Mouse (Mus musculus) limb, embryonic 14.5 days (tissue): Measurements from ENCODE around the gene Elmod3. TPM values are rescaled to one million over a fixed set of nuclear protein-coding genes. Genes with fewer than 3 reads are reported as not detected.

Experiments
- ATAC-seq: fragments of 200-750 bp; cut with Nextera tagmentation; 2 replicates; pipeline ENCODE4 v1.8.0; 2017; ENCODE audit warnings: low read depth, moderate number of reproducible peaks, moderate TSS enrichment; ENCODE audit not compliant: low FRiP score
- DNase-seq: peaks from one replicate; pipeline ENCODE4 v3.0.0-alpha.2; 2015; ENCODE audit warnings: low spot score
- H3K27ac ChIP-seq: fragments of 300-500 bp; sonication (generic); replicated peaks from 2 replicates; pipeline ENCODE4 v1.5.1; 2014; ENCODE audit warnings: low read depth, mild to moderate bottlenecking, low read length, moderate library complexity, mixed read lengths
- H3K27me3 ChIP-seq: fragments of 300-500 bp; sonication (generic); 2 replicates; pipeline ENCODE4 v1.6.1; 2014; ENCODE audit warnings: low read length, mixed read lengths; ENCODE audit not compliant: control insufficient read depth, insufficient read depth
- H3K36me3 ChIP-seq: fragments of 300-500 bp; sonication (generic); 2 replicates; pipeline ENCODE4 v1.6.1; 2014; ENCODE audit warnings: mild to moderate bottlenecking, low read length, moderate library complexity, mixed read lengths; ENCODE audit not compliant: control insufficient read depth, insufficient read depth
- H3K4me1 ChIP-seq: fragments of 300-500 bp; sonication (generic); 2 replicates; pipeline ENCODE4 v1.6.1; 2014; ENCODE audit warnings: antibody characterized with exemption, low read length, mixed read lengths; ENCODE audit not compliant: control insufficient read depth, insufficient read depth
- H3K4me2 ChIP-seq: fragments of 300-500 bp; sonication (generic); replicated peaks from 2 replicates; pipeline ENCODE4 v1.6.1; 2014; ENCODE audit warnings: low read depth, mild to moderate bottlenecking, low read length, moderate library complexity; ENCODE audit not compliant: severe bottlenecking
- H3K4me3 ChIP-seq: fragments of 300-500 bp; sonication (generic); replicated peaks from 2 replicates; pipeline ENCODE4 v1.5.1; 2014; ENCODE audit warnings: low read length
- H3K9ac ChIP-seq: fragments of 300-500 bp; sonication (generic); 2 replicates; pipeline ENCODE4 v1.6.1; 2014; ENCODE audit warnings: mild to moderate bottlenecking, low read depth, low read length, moderate library complexity; ENCODE audit not compliant: severe bottlenecking
- H3K9me3 ChIP-seq: fragments of 300-500 bp; sonication (generic); 2 replicates; pipeline ENCODE4 v1.6.1; 2016; ENCODE audit warnings: low read length; ENCODE audit not compliant: control insufficient read depth
- POLR2A ChIP-seq: fragments of 200-500 bp; IDR thresholded peaks from 2 replicates; pipeline ENCODE4 v1.8.0; 2012; ENCODE audit warnings: inconsistent platforms, mild to moderate bottlenecking, moderate library complexity, borderline replicate concordance; ENCODE audit not compliant: insufficient read depth, insufficient read length; ENCODE audit errors: extremely low read depth
- WGBS: fragments of 180-500 bp; shearing (Covaris S2); extraction: QIAGEN DNeasy Blood & Tissue Kit; methylation state at CpG from one replicate; pipeline ENCODE4 v1.1.7; 2014; 5-methylcytosine and 5-hydroxymethylcytosine counted together
- polyA plus RNA-seq, 2 experiments: library from polyadenylated mRNA; depleted of rRNA in 1 of 2; stranded (reverse) in 1 of 2; unstranded in 1 of 2; fragments of >200 nt; fragmentation: Nextera tagmentation in 1 of 2; extraction: Ambion mirVana in 1 of 2; gene quantifications; 2 replicates each; pipeline versions ENCODE4 v1.2.1 to v1.2.3; 2012 to 2014

Gene Elmod3
- polyA plus RNA-seq, 2 experiments = 13.7 to 19.4 TPM

- ATAC-seq (no peak), DNase-seq (no peak)
- H3K27ac ChIP-seq = no peak overlapping the region
- H3K9ac ChIP-seq = no peak overlapping the region
- H3K4me3 ChIP-seq = no peak overlapping the region
- H3K36me3 ChIP-seq = no peaks in the 10 kb centered on the region
- TF ChIP-seq POLR2A = no peak
- no peaks in the 10 kb centered on the region for H3K9me3 ChIP-seq
- WGBS = 51% methylated on average over 9 of the region's 9 CpGs
- H3K4me2 ChIP-seq = no peak overlapping the region
- H3K27me3 ChIP-seq = no peaks in the 10 kb centered on the region
- H3K4me1 ChIP-seq = peaks cover 14% of the 10 kb centered on the region; the same call in 1 of the 2 replicates
Measured at GRCm38 (mm10) chr6:72549041-72549580, 49.1 kb downstream of the Elmod3 start.

GRCm38 (mm10) chr6:72547862-72548261 lies 50.4 kb downstream of the Elmod3 start:
- Histone ChIP-seq H3K4me1 (peaks cover 10% of the 10 kb centered on the region; the same call in 1 of the 2 replicates), H3K4me2 (no peak overlapping the region), H3K9ac (no peak overlapping the region), H3K9me3 (no peaks in the 10 kb centered on the region), H3K4me3 (no peak overlapping the region), H3K36me3 (no peaks in the 10 kb centered on the region), H3K27ac (no peak overlapping the region), H3K27me3 (no peaks in the 10 kb centered on the region)
- WGBS = 83% methylated on average over 3 of the region's 3 CpGs
- no peak for TF ChIP-seq POLR2A
- no peak for DNase-seq
- ATAC-seq = no peak

DNA sequence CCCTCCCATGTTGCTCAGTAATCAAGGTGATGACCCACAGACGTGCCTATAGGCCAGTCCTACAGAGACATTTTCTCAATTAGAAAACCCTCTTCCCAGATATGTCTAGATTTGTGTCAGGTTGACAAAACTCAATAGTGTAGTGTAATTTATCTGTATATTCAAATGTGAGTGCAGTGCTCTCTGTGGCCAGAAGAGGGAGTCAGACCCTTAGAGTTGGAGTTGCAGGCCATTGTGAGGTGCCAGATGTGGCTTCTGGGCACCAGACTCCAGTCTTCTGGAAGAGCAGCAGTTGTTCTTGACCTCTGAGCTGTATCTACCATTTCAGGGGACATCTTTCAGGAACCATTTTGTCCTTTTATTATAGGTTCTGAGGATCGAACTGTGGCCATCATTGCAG lies 51.1 kb downstream of the Elmod3 start:
- H3K4me2 ChIP-seq = no peak overlapping the region
- no peak overlapping the region for H3K4me3 ChIP-seq
- H3K4me1 ChIP-seq = peaks cover 5% of the 10 kb centered on the region; the same call in 1 of the 2 replicates
- H3K27me3 ChIP-seq = no peaks in the 10 kb centered on the region
- DNase-seq (no peak), ATAC-seq (no peak)
- H3K9ac ChIP-seq = no peak overlapping the region
- no peaks in the 10 kb centered on the region for H3K9me3 ChIP-seq
- TF ChIP-seq POLR2A = no peak
- WGBS = 91% methylated on average over 2 of the region's 2 CpGs
- no peak overlapping the region for H3K27ac ChIP-seq
- H3K36me3 ChIP-seq = no peaks in the 10 kb centered on the region

GRCm38 (mm10) chr6:72545377-72545776 lies 52.8 kb downstream of the Elmod3 start:
- Histone ChIP-seq H3K27ac (no peak overlapping the region), H3K4me1 (peaks cover 5% of the 10 kb centered on the region; the same call in 1 of the 2 replicates), H3K9me3 (no peaks in the 10 kb centered on the region), H3K9ac (no peak overlapping the region), H3K36me3 (no peaks in the 10 kb centered on the region), H3K4me2 (peak overlapping the region; percentile 21; the same call in 1 of the 2 replicates), H3K4me3 (no peak overlapping the region), H3K27me3 (no peaks in the 10 kb centered on the region)
- ATAC-seq (no peak), DNase-seq (no peak)
- no peak for TF ChIP-seq POLR2A
- 58% methylated on average over 7 of the region's 7 CpGs for WGBS

DNA sequence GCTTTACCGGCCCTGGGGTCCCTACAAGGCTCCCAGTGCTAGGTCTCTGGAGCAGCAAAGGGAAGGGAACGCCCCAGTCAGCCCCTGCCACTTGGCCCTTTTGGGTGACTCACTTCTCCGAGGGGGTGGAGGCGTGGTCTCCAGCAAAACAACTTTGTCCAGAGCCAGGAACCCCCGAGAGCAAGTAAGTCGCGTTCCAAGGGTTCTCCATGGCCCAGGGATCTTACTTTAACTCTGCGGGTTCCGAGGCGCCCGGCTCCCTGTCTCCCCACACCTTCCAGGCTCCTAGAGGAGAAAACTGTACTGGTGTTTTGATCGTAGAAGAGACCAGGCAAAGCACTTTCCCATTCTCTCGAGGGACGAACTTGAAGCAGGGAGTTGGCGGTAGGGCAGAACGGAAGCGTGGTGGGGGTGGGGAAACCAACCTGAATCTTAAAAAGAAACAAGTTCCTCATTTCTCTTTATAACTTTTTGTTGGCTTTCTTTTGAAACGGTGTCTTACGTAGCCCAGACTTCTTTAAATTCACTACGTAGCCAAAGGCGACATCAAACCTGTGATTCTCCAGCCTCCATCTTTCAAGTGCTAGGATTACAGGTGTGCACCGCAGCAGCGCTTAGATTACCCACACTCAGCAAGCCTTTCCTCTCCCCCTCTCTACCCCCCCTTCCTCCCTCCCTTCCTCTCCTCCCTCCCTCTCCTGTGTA lies 53.8 kb downstream of the Elmod3 start, which contains the start of gene Capg:
TSS of gene Capg (plus strand) at position 109 of the 705 bp plus-strand sequence.
- Histone ChIP-seq H3K4me1 (peaks cover 5% of the 10 kb centered on the region; the same call in 1 of the 2 replicates), H3K9ac (peak within 1 kb of the TSS; percentile 32), H3K4me2 (peak within 1 kb of the TSS; percentile 50), H3K27me3 (no peaks in the 10 kb centered on the region), H3K27ac (peak within 1 kb of the TSS; percentile 34), H3K36me3 (no peaks in the 10 kb centered on the region), H3K4me3 (peak within 1 kb of the TSS; percentile 21), H3K9me3 (no peaks in the 10 kb centered on the region)
- no peak for TF ChIP-seq POLR2A
- DNase-seq = peak; percentile 47
- 6% methylated on average over 23 of the region's 23 CpGs for WGBS
- ATAC-seq = no peak
